25 mouse cellular contexts compared by ENCODE assay signal in genomic region chr12:35890756-35891155, GRCm38 (mm10). TPM values are rescaled to one million over a fixed set of nuclear protein-coding genes. Genes with fewer than 3 reads are reported as not detected.
DNase-seq lines count a peak whose midpoint lies in the region; ATAC-seq and TF ChIP-seq lines count a peak whose summit lies in the region.
"Had no signal": no experiment of that assay in that cellular context is flagged by ENCODE, and none has a peak within 500 bp of the region (broad histone marks: within the 10 kb centered on the region; RNA-seq: fewer than 3 reads in every experiment).

No protein-coding gene starts in this region.

- peaks cover 28% of the 10 kb centered on the region for H3K4me1 ChIP-seq in hindbrain, embryonic 10.5 days (replicated peaks)
- peaks cover 12% of the 10 kb centered on the region for H3K4me1 ChIP-seq in hindbrain, embryonic 12.5 days
- 0 out of 2 replicates have a peak, but pooled peaks cover 2% of the 10 kb centered on the region for H3K4me1 ChIP-seq in thymus, adult 2 months (replicated peaks; ENCODE audit: control insufficient read depth, insufficient read depth, low read length)
- H3K4me1 ChIP-seq: embryonic facial prominence, embryonic 13.5 days; embryonic facial prominence, embryonic 15.5 days had no signal

- no peak overlapping the region for H3K4me3 ChIP-seq in hindbrain, embryonic 10.5 days
- no peak overlapping the region for H3K4me3 ChIP-seq in hindbrain, embryonic 12.5 days
- H3K4me3 ChIP-seq in left cerebral cortex, adult 2 months: no peak overlapping the region
- no peak overlapping the region for H3K4me3 ChIP-seq in thymus, adult 2 months (ENCODE audit: control insufficient read depth, insufficient read depth, low read length)
- H3K4me3 ChIP-seq: embryonic facial prominence, embryonic 13.5 days; embryonic facial prominence, embryonic 15.5 days; erythroblast, embryonic 14.5 days; forebrain, embryonic 12.5 days had no signal

- no peak overlapping the region for H3K9ac ChIP-seq in hindbrain, embryonic 12.5 days
- H3K9ac ChIP-seq: embryonic facial prominence, embryonic 13.5 days; embryonic facial prominence, embryonic 15.5 days; forebrain, embryonic 12.5 days had no signal

- no peak for TF ChIP-seq CTCF in left cerebral cortex, adult 2 months (IDR thresholded peaks at IDR 0.05)
- TF ChIP-seq CTCF in thymus, adult 2 months (IDR thresholded peaks at IDR 0.05; ENCODE audit: borderline replicate concordance, control insufficient read depth, extremely low read depth, insufficient read depth, low read length, poor library complexity): no peak

- 0 out of 2 replicates have a peak, but pooled peaks cover 4% of the 10 kb centered on the region for H3K27me3 ChIP-seq in hindbrain, embryonic 10.5 days (ENCODE audit: insufficient read depth, poor library complexity, severe bottlenecking)
- H3K27me3 ChIP-seq in hindbrain, embryonic 12.5 days: no peaks in the 10 kb centered on the region
- no peaks in the 10 kb centered on the region for H3K27me3 ChIP-seq in thymus, adult 2 months (ENCODE audit: control insufficient read depth, insufficient read depth, low read length)
- H3K27me3 ChIP-seq: embryonic facial prominence, embryonic 13.5 days; embryonic facial prominence, embryonic 15.5 days; forebrain, embryonic 12.5 days had no signal

- no peak for TF ChIP-seq POLR2A in thymus, adult 2 months (IDR thresholded peaks at IDR 0.05; ENCODE audit: control insufficient read depth, extremely low read depth, insufficient read depth, low read length, poor library complexity)

- no peaks in the 10 kb centered on the region for H3K9me3 ChIP-seq in hindbrain, embryonic 10.5 days
- H3K9me3 ChIP-seq in hindbrain, embryonic 12.5 days (replicated peaks): no peaks in the 10 kb centered on the region
- H3K9me3 ChIP-seq: embryonic facial prominence, embryonic 13.5 days; embryonic facial prominence, embryonic 15.5 days; forebrain, embryonic 12.5 days had no signal

- no peaks in the 10 kb centered on the region for H3K36me3 ChIP-seq in hindbrain, embryonic 10.5 days
- no peaks in the 10 kb centered on the region for H3K36me3 ChIP-seq in hindbrain, embryonic 12.5 days
- H3K36me3 ChIP-seq in thymus, adult 2 months (ENCODE audit: control insufficient read depth, insufficient read depth, low read length): no peaks in the 10 kb centered on the region
- H3K36me3 ChIP-seq: embryonic facial prominence, embryonic 13.5 days; embryonic facial prominence, embryonic 15.5 days; forebrain, embryonic 12.5 days had no signal

- WGBS in hindbrain, embryonic 10.5 days: 86% methylated on average over 2 of the region's 2 CpGs
- WGBS in hindbrain, embryonic 12.5 days: 77% methylated on average over 2 of the region's 2 CpGs
- WGBS in thymus, adult 2 months: 94% methylated on average over 2 of the region's 2 CpGs

- intact Hi-C loops in left cerebral cortex, adult 2 months (cut with DNase I): loop anchor here (10.0 kb wide), 2 partner anchors 304 to 774 kb away; no protein-coding TSS in a partner anchor
- intact Hi-C loops in heart, postnatal 10 days (cut with DNase I): no loop called here

- no peak for DNase-seq in hindbrain, embryonic 10.5 days (ENCODE audit: low spot score)
- DNase-seq in left cerebral cortex, adult 2 months (ENCODE audit: extremely low spot score in 1 of 2, low spot score in 2 of 2): no peak
- DNase-seq in heart, postnatal 10 days: no peak
- DNase-seq in thymus, adult 2 months: no peak
- DNase-seq: adrenal gland, adult 2 months; adrenal gland, postnatal 14 days; adrenal gland, postnatal 36 days; cerebellum, adult 11-12 months; cerebellum, adult 2 months; cerebellum, adult 9-10 months; cerebellum, postnatal 10 days; cerebellum, postnatal 25 days; embryo, embryonic 11 days had no signal

- peak overlapping the region; percentile 8; the same call in 1 of the 2 replicates for H3K27ac ChIP-seq in hindbrain, embryonic 10.5 days
- H3K27ac ChIP-seq in hindbrain, embryonic 12.5 days: no peak overlapping the region
- H3K27ac ChIP-seq in left cerebral cortex, adult 2 months: no peak overlapping the region
- H3K27ac ChIP-seq in thymus, adult 2 months (ENCODE audit: control insufficient read depth, insufficient read depth, low read length): no peak overlapping the region
- H3K27ac ChIP-seq: embryonic facial prominence, embryonic 13.5 days; embryonic facial prominence, embryonic 15.5 days; forebrain, embryonic 12.5 days had no signal

- H3K4me2 ChIP-seq in hindbrain, embryonic 12.5 days (replicated peaks): no peak overlapping the region
- H3K4me2 ChIP-seq: embryonic facial prominence, embryonic 13.5 days; embryonic facial prominence, embryonic 15.5 days; forebrain, embryonic 12.5 days had no signal

- no peak for ATAC-seq in hindbrain, embryonic 12.5 days (ENCODE audit: low FRiP score)
- ATAC-seq in granulocyte monocyte progenitor cell, adult 5-6 weeks (replicated peaks; ENCODE audit: poor library complexity, severe bottlenecking): peak; percentile 76
- ATAC-seq in megakaryocyte progenitor cell, adult 5-6 weeks (replicated peaks; ENCODE audit: poor library complexity): peak; percentile 62
- ATAC-seq: forebrain, embryonic 14.5 days; forebrain, embryonic 16.5 days had no signal

RNA-seq across cellular contexts. Expression of gene Agr3, which starts 34.7 kb away (rescaled TPM):
- not detected in 2 replicates for polyA plus RNA-seq in hindbrain, embryonic 10.5 days (2016; fragmentation: Nextera tagmentation; extraction: Ambion mirVana)
- polyA plus RNA-seq in hindbrain, embryonic 12.5 days (2016; fragmentation: Nextera tagmentation; extraction: Ambion mirVana): not detected in 2 replicates
- not detected in 2 replicates for total RNA-seq in granulocyte monocyte progenitor cell, adult 5-6 weeks (2014; fragmentation: Nextera tagmentation)
- total RNA-seq in granulocyte monocyte progenitor cell, adult 5-6 weeks (2017): not detected in 2 replicates
- not detected in 2 replicates for total RNA-seq in megakaryocyte progenitor cell, adult 5-6 weeks (2015)
- not detected in 2 replicates for total RNA-seq in megakaryocyte progenitor cell, adult 5-6 weeks (2017)
- total RNA-seq in left cerebral cortex, adult 2 months (2021): not detected
- not detected for total RNA-seq in heart, postnatal 10 days (2021)
- 0.18 TPM in 1 of 2 replicates, not detected in the other for polyA plus RNA-seq in thymus, adult 2 months (2012; rRNA removed)
- total RNA-seq: adrenal gland, adult 2 months; adrenal gland, postnatal 14 days; adrenal gland, postnatal 36 days; ES-E14; MEL had no signal
- polyA plus RNA-seq: adrenal gland, adult 2 months; C2C12; cerebellum, adult 2 months; erythroblast, embryonic 14.5 days; forebrain, embryonic 14.5 days; forebrain, embryonic 16.5 days had no signal
